17 mouse cellular contexts compared by ENCODE assay signal in the genomic region with DNA sequence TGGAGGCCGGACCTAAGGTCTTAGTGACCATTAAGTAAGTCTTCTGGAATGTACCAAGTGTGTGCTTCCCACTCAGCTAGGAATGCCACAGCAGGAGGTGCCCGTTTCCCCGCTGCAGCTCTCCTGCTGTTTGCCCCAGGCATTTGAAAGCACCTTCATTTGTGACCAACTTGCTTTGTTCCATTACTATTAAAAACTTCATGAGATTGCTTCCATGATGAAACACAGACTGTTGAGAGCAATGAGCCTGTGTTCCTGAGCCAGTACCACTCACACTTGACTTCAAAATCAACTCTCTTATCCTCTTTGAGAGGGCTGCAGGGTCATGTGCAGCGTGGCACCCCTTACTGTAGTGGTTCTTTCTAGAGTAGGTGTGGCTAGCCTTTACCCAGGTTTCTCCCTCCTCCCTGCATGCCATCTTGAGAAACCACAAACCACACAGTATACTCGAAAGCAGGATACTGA. TPM values are rescaled to one million over a fixed set of nuclear protein-coding genes. Genes with fewer than 3 reads are reported as not detected.
DNase-seq lines count a peak whose midpoint lies in the region; ATAC-seq lines count a peak whose summit lies in the region.
"Had no signal": no experiment of that assay in that cellular context is flagged by ENCODE, and none has a peak within 500 bp of the region (broad histone marks: within the 10 kb centered on the region; RNA-seq: fewer than 3 reads in every experiment).

No protein-coding gene starts in this region.

- intact Hi-C loops in heart, postnatal 14 days (cut with DNase I), result no loop called here

- peaks cover 10% of the 10 kb centered on the region; the same call in 1 of the 2 replicates for H3K27me3 ChIP-seq in kidney, embryonic 15.5 days
- H3K27me3 ChIP-seq in lung, embryonic 15.5 days, result no peaks in the 10 kb centered on the region

- peak; percentile 44 for DNase-seq in 416B (ENCODE audit: low read depth)
- peak; percentile 80 for DNase-seq in Muller cell, postnatal 12 days (ENCODE audit: inconsistent ontology term)
- DNase-seq in layer of hippocampus, adult 11-12 months (ENCODE audit: low spot score), result no peak
- no peak for DNase-seq in spleen, postnatal 4 days (ENCODE audit: low spot score in 2 of 2)
- DNase-seq in heart, postnatal 14 days, result no peak
- DNase-seq: cerebellum, postnatal 25 days; forebrain, postnatal 0 days; layer of hippocampus, adult 9-11 months; liver, postnatal 0 days; retina, postnatal 1 day; thymus, adult 18-20 months had no signal

- no peak overlapping the region for H3K9ac ChIP-seq in kidney, embryonic 15.5 days
- H3K9ac ChIP-seq in lung, embryonic 15.5 days, result no peak overlapping the region
- H3K9ac ChIP-seq: forebrain, postnatal 0 days; liver, postnatal 0 days; neural tube, embryonic 13.5 days had no signal

- 50% methylated on average over 5 of the region's 5 CpGs for WGBS in kidney, embryonic 15.5 days
- WGBS in lung, embryonic 15.5 days, result 39% methylated on average over 5 of the region's 5 CpGs

- peak overlapping the region; percentile 49 for H3K27ac ChIP-seq in kidney, embryonic 15.5 days
- peak overlapping the region; percentile 68 for H3K27ac ChIP-seq in lung, embryonic 15.5 days
- H3K27ac ChIP-seq: neural tube, embryonic 13.5 days had no signal

- no peak overlapping the region for H3K4me3 ChIP-seq in kidney, embryonic 15.5 days (replicated peaks)
- H3K4me3 ChIP-seq in lung, embryonic 15.5 days, result no peak overlapping the region
- H3K4me3 ChIP-seq: neural tube, embryonic 13.5 days had no signal

- 0 out of 2 replicates have a peak, but pooled peaks have one; percentile 54 for ATAC-seq in kidney, embryonic 15.5 days (replicated peaks; ENCODE audit: low FRiP score)
- peak; percentile 88 for ATAC-seq in lung, embryonic 15.5 days (ENCODE audit: borderline replicate concordance, extremely low read depth, low FRiP score, low TSS enrichment)
- ATAC-seq in CD4-positive, CD25-positive, alpha-beta regulatory T cell, adult 4 months, result no peak
- ATAC-seq: forebrain, postnatal 0 days; liver, postnatal 0 days; midbrain, embryonic 16.5 days had no signal

- H3K36me3 ChIP-seq in kidney, embryonic 15.5 days, result no peaks in the 10 kb centered on the region
- H3K36me3 ChIP-seq in lung, embryonic 15.5 days, result no peaks in the 10 kb centered on the region
- H3K36me3 ChIP-seq: G1E; neural tube, embryonic 13.5 days had no signal

- H3K9me3 ChIP-seq in kidney, embryonic 15.5 days (replicated peaks), result no peaks in the 10 kb centered on the region
- no peaks in the 10 kb centered on the region for H3K9me3 ChIP-seq in lung, embryonic 15.5 days
- H3K9me3 ChIP-seq: G1E; neural tube, embryonic 13.5 days had no signal

- H3K4me2 ChIP-seq in kidney, embryonic 15.5 days, result no peak overlapping the region
- H3K4me2 ChIP-seq in lung, embryonic 15.5 days, result no peak overlapping the region
- H3K4me2 ChIP-seq: neural tube, embryonic 13.5 days had no signal

- H3K4me1 ChIP-seq in kidney, embryonic 15.5 days, result peaks cover 2% of the 10 kb centered on the region; the same call in 1 of the 2 replicates
- no peaks in the 10 kb centered on the region for H3K4me1 ChIP-seq in lung, embryonic 15.5 days
- H3K4me1 ChIP-seq: neural tube, embryonic 13.5 days had no signal

RNA-seq across cellular contexts. Expression of gene Cygb, which starts 47.3 kb away (rescaled TPM):
- polyA plus RNA-seq in kidney, embryonic 15.5 days (2015; fragmentation: Nextera tagmentation; extraction: Ambion mirVana), result 13.7 and 16.0 TPM in 2 replicates
- 11.2 and 11.9 TPM in 2 replicates for polyA plus RNA-seq in lung, embryonic 15.5 days (2015; fragmentation: Nextera tagmentation; extraction: Ambion mirVana)
- polyA plus RNA-seq in CD4-positive, CD25-positive, alpha-beta regulatory T cell, adult 4 months (2017; shearing (Covaris generic)), result not detected
- total RNA-seq in heart, postnatal 14 days (2021), result 10 to 100 TPM; 50.4 to 57.4 TPM
- total RNA-seq: G1E had no signal

RNA-seq across cellular contexts. Expression of gene Prcd, which starts 48.1 kb away (rescaled TPM):
- 1.1 and 1.6 TPM in 2 replicates for polyA plus RNA-seq in kidney, embryonic 15.5 days (2015; fragmentation: Nextera tagmentation; extraction: Ambion mirVana)
- 1.8 and 3.2 TPM in 2 replicates for polyA plus RNA-seq in lung, embryonic 15.5 days (2015; fragmentation: Nextera tagmentation; extraction: Ambion mirVana)
- not detected for polyA plus RNA-seq in CD4-positive, CD25-positive, alpha-beta regulatory T cell, adult 4 months (2017; shearing (Covaris generic))
- 1 to 10 TPM; 1.4 to 1.9 TPM for total RNA-seq in heart, postnatal 14 days (2021)

Comparison
In these comparisons a context has a peak if more than half of its experiments do, and no peak if none do; other contexts are left out.
1. DNase-seq: peak in 416B (single experiment) and Muller cell, postnatal 12 days (single experiment); none in layer of hippocampus, adult 11-12 months (single experiment), spleen, postnatal 4 days (0 of 2) and heart, postnatal 14 days (0 of 2).
2. RNA of gene Cygb, which starts 47.3 kb away (polyA plus RNA-seq): 13.7 to 16.0 TPM in kidney, embryonic 15.5 days and 11.2 to 11.9 TPM in lung, embryonic 15.5 days; not detected in CD4-positive, CD25-positive, alpha-beta regulatory T cell, adult 4 months; every median in the first group is over 10 times any median in the second.